Mouse (Mus musculus) lung, postnatal 4 days (tissue): Measurements from ENCODE around the gene Klrb1c.
A peak's percentile ranks its signal among the peaks of the same experiment; 100 is the strongest.
"Not testable (repeated sequence)": the region's sequence is repeated elsewhere in the genome, so short reads cannot be mapped to it uniquely, and the experiment has no call there.

Source experiments
- DNase-seq, 2 experiments: peaks; one replicate each; pipeline ENCODE4 v3.0.0; 2021

Gene Klrb1c

GRCm38 (mm10) chr6:128797185-128797905 lies 8.3 kb upstream of the Klrb1c start:
- DNase-seq = no peak

GRCm38 (mm10) chr6:128796321-128796955 lies 7.4 kb upstream of the Klrb1c start:
- no peak for DNase-seq

DNA sequence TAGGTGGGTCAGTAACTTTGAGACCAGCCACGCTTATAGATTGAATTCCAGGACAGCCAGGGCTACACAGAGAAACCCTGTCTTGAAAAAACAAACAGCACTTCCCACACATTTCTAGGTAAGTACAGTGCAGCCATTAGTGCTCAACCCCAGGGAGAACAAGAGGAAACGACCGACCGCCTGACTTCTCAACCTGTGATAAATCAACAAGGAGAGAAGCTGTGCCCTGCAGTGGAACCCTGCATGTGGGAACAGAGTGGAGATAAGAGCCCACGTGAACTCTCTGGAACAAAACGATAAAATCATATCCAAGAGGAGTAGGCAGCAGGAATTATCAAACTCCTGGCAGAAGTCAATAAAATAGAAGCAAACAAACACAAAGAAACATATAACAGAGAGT lies 4.7 kb upstream of the Klrb1c start:
- no peak for DNase-seq

- not testable (repeated sequence) for DNase-seq
These were observed 1.5 kb upstream of the Klrb1c start for GRCm38 (mm10) chr6:128790491-128790994.

DNA sequence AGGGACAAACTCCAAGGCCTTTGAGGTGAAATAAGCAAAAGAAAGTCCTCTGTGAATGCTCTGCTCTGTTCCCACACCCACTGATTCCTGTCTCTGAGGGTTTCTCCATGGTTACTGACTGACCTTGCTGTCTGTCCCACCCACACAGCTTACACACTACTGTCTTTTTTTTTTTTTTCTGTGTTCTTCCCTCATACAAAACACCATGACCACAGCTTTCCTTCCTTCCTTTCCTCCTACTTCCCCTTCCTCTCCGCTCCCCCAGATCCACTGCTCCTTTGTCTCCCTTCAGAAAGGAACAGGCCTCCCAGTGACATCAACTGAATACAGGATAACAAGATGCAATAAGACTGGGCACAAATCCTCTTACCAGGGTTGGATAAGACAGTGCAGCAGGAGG lies 498 bp downstream of the Klrb1c start:
- no peak for DNase-seq

DNA sequence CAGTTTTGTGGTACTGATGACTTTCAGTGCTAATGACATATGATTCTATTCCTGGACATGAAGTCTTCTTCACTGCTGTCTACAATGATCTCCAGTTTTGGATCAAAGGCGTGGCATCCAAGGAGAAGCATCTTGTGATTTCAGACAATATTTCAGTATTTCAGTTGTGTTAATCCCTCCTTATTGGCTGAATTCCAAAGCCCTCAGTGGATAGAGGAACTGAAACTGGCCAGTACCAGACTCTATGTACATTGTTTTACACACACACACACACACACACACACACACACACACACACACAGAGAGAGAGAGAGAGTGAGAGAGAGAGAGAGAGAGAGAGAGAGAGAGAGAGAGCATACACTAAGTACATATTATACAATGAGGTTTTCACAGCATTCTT lies 2.6 kb downstream of the Klrb1c start:
- not testable (repeated sequence) for DNase-seq

GRCm38 (mm10) chr6:128769481-128770253 lies 19.3 kb downstream of the Klrb1c start:
- no peak for DNase-seq

DNA sequence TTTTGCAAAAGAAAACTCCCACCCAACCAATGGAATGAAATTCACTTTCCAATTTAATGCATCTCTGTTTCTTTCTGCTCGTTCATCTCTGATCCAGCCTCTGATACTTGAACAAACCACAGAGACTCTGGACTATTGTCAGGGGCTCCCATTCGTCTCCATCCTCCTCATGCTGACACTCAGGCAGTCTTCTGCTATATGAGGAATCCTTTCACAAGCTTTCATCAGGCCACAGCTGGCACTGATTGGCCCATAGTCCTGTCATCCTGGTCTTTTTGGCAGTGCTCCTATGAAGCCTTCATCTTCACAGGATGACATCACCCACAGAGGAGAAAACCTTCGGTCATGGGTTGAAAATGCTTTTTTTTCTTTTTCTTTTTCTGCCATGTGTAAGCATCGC lies 21.0 kb downstream of the Klrb1c start:
- DNase-seq = no peak

DNA sequence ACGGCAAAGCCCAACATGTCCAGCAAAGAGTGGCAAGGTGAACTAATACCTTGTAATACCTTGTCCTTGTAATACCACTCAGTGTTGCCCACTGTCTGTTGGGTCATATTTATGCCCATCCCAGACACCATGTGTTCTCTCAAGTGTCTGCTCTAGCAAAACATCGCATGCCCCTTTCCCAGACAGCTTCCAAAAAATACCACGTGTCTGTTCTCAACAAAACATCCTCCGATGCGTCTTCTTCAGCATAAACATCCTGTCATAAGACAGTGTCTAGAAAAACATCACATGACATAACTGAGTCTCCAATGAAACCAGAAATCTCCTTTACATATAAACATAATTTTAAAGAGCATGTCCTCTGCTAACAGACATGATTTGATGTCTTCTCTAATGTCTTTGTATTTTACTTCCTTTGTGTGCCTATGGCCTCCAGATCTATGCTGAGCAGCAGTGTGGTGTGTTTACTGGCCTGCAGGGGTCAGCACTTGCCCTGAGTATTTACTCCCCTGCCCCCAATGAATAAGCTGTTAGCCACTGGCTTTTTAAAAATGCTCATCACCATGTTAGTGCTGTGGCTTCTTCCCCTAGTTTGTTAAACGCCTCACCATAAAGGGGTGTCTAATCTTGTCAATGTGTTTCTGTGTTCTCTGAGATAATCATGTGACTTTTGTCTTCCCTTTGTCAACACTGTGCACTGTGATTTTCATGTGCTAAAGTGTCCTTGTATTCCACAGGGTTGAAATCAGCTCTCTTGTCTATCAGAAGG lies 22.3 kb downstream of the Klrb1c start:
- DNase-seq = peak; percentile 47 to 60

DNA sequence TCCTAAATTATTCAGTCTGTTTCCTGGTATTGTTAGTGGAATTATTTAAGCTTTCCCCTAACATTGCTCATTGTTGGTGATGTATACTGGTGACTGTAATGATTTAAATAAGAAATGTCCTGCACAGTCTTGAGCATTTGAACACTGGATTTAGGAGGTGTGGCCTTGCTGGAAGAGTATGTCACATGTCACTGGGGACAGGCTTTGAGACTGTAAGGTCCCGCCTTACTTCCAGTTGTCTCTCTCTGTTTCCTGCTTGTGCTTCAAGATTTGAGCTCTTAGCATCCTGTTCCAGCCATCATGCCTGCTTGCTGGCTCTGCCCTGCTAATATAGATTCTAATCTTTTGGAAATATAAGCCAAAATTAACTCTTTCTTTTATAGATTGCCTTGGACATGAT lies 23.8 kb downstream of the Klrb1c start:
- DNase-seq = no peak

DNA sequence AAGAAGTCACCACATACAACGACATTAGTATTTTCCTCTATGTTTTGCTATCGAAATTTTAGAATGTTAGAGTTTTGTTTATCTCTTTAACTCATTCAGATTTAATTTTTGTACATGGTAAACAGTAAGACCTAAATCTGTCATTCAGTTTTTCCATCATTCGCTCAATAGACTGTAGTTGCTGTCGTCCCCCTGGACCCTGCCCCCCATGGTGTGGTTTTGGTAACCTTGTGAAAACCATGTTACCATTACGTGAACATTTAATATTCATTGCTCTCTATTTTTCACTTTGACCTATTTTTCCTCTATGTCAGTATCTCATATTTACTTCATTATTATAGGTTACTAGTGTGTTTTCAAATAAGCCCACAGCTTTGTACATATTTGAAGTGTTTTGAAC lies 24.4 kb downstream of the Klrb1c start:
- DNase-seq = no peak

- peak; percentile 95 to 96 for DNase-seq
These were observed 25.1 kb downstream of the Klrb1c start for GRCm38 (mm10) chr6:128763736-128764523.

DNA sequence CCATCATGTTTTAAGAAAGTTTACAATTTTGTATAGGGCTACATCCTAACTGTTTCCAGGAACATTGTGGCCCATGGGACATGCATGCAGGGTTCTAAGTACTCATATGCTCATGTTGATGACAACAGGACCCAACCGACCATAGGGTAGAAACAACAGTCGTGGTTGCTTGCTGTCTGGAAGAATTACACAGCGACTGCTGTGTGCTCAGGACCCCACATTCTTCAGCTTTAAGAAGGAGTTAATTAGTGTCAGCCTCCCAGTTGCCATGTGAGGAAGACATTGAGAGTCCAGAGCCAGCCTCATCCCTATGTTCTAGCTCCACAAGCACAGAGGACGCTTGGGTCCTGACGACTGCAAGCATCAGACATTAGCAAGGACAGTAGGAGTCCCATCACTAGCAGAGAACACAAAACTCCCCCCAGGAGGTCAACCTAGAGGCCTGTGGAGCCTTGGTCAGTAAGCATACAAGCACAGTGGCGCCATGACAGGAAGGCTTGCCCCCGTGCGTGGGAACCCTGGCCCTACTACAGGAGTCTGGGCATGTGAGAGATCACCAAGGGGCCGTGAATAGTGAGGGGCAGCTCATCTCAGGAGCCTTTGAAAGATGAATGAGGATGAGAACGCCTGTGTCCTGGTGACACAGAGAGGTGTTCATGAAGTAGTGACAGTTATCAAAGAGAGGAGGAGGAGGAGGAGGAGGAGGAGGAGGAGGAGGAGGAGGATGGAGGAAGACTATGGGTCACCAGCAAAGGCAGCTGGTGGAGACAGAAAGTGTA lies 25.9 kb downstream of the Klrb1c start:
- not testable (repeated sequence) for DNase-seq

- DNase-seq = no peak
These were observed 27.9 kb downstream of the Klrb1c start for GRCm38 (mm10) chr6:128761144-128761540.

- DNase-seq = peak; percentile 87 to 91
These were observed 28.4 kb downstream of the Klrb1c start for GRCm38 (mm10) chr6:128760416-128761143.

GRCm38 (mm10) chr6:128760016-128760415 lies 29.0 kb downstream of the Klrb1c start:
- DNase-seq = peak; percentile 89 to 93

DNA sequence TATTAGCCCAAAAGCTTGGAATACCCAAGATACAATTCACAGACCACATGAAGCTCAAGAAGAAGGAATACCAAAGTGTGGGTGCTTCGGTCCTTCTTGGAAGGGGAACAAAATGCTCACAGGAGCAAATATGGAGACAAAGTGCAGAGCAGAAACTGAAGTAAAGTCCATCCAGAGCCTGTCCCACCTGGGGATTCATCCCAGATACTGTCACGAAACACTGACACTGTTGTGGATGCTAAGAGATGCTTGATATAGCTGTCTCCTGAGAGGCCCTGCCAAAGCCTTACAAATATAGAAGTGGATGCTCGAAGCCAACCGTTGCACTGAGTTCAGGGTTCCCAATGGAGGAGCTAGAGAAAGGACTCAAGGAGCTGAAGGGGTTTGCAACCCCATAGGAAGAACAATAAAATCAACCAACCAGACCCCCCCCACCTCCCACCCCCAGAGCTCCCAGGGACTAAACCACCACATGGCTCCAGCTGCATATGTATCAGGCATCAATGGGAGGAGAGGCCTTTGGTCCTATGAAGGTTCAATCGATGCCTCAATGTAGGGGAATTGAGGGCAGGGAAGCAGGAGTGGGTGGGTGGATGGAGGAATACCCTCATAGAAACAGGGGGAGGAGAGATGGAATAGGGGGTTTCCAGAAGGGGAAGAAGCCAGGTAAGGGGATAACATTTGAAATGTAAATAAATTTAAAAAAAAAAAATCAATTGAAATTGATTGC lies 29.6 kb downstream of the Klrb1c start:
- DNase-seq = no peak

DNA sequence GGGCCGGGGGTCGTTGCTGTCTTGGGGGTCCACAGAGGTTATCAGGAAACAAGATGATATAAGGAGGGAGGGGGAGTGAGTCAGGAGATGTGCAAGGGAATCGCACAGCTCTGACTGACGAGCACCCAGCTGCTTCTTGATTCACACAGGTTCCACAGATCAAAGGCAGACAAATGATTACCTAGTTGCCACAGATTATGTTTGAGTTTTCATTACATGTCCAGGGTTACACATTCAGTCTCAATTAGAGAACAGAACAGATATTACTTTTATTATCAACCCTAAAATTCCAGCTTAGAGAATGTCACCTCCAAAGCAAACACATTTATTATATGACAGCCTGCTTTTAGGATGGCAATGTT lies 33.6 kb downstream of the Klrb1c start:
- DNase-seq = not testable (repeated sequence)

GRCm38 (mm10) chr6:128754748-128755401 lies 34.1 kb downstream of the Klrb1c start:
- DNase-seq = not testable (repeated sequence)
